Mouse (Mus musculus) neural tube, embryonic 14.5 days (tissue): ENCODE measurements around the gene Rps18. TPM values are rescaled to one million over a fixed set of nuclear protein-coding genes. Genes with fewer than 3 reads are reported as not detected.
A peak's percentile ranks its signal among the peaks of the same experiment; 100 is the strongest.
"Not testable (repeated sequence)": the region's sequence is repeated elsewhere in the genome, so short reads cannot be mapped to it uniquely, and the experiment has no call there.

Experiments
- ATAC-seq: fragments of 200-750 bp; cut with Nextera tagmentation; 2 replicates; pipeline ENCODE4 v1.8.0; 2017; ENCODE audit warnings: low read depth, mild to moderate bottlenecking, moderate TSS enrichment, moderate library complexity
- H3K27ac ChIP-seq: fragments of 300-500 bp; sonication (generic); 2 replicates; pipeline ENCODE4 v1.5.1; 2014; ENCODE audit warnings: low read depth, mild to moderate bottlenecking, control low read depth, low read length, moderate library complexity, mixed read lengths
- H3K27me3 ChIP-seq: fragments of 300-500 bp; sonication (generic); 2 replicates; pipeline ENCODE4 v1.6.1; 2014; ENCODE audit warnings: low read length; ENCODE audit not compliant: control insufficient read depth, insufficient read depth
- H3K36me3 ChIP-seq: fragments of 300-500 bp; sonication (generic); 2 replicates; pipeline ENCODE4 v1.6.1; 2014; ENCODE audit warnings: low read length, mixed read lengths; ENCODE audit not compliant: control insufficient read depth, insufficient read depth
- H3K4me1 ChIP-seq: fragments of 300-500 bp; sonication (generic); 2 replicates; pipeline ENCODE4 v1.6.1; 2014; ENCODE audit warnings: low read length; ENCODE audit not compliant: control insufficient read depth, insufficient read depth
- H3K4me2 ChIP-seq: fragments of 300-500 bp; sonication (generic); 2 replicates; pipeline ENCODE4 v1.6.1; 2014; ENCODE audit warnings: mild to moderate bottlenecking, low read depth, low read length, control low read depth
- H3K4me3 ChIP-seq: fragments of 300-500 bp; sonication (generic); 2 replicates; pipeline ENCODE4 v1.5.1; 2014; ENCODE audit warnings: low read depth, low read length, control low read depth, mixed read lengths
- H3K9ac ChIP-seq: fragments of 300-500 bp; sonication (generic); replicated peaks from 2 replicates; pipeline ENCODE4 v1.6.1; 2014; ENCODE audit warnings: low read depth, mild to moderate bottlenecking, control low read depth, low read length, mixed read lengths
- H3K9me3 ChIP-seq: fragments of 300-500 bp; sonication (generic); 2 replicates; pipeline ENCODE4 v1.6.1; 2016; ENCODE audit warnings: low read length; ENCODE audit not compliant: control insufficient read depth
- WGBS: fragments of 180-500 bp; shearing (Covaris S2); extraction: QIAGEN DNeasy Blood & Tissue Kit; methylation state at CpG from one replicate; pipeline ENCODE4 v1.1.7; 2014; 5-methylcytosine and 5-hydroxymethylcytosine counted together
- polyA plus RNA-seq: library from polyadenylated mRNA; unstranded; fragments of >200 nt; fragmentation: Nextera tagmentation; extraction: Ambion mirVana; gene quantifications from 2 replicates; pipeline ENCODE4 v1.2.1, GENCODE M21; 2014

Gene Rps18
- polyA plus RNA-seq, 1 experiment from 2014 or later = 825 TPM

GRCm38 (mm10) chr17:33908331-33909076 is 47.3 kb downstream of the Rps18 start:
- ATAC-seq = peak; percentile 13
- H3K4me3 ChIP-seq = peak overlapping the region; percentile 83
- peaks cover 14% of the 10 kb centered on the region; the same call in 1 of the 2 replicates for H3K4me1 ChIP-seq
- H3K27me3 ChIP-seq = no peaks in the 10 kb centered on the region
- peaks cover 19% of the 10 kb centered on the region for H3K36me3 ChIP-seq
- H3K27ac ChIP-seq = peak overlapping the region; percentile 78
- H3K4me2 ChIP-seq = peak overlapping the region; percentile 58
- no peaks in the 10 kb centered on the region for H3K9me3 ChIP-seq
- under 1% methylated on average over 43 of the region's 44 CpGs for WGBS
- peak overlapping the region; percentile 84 for H3K9ac ChIP-seq

- H3K4me3 ChIP-seq, H3K9ac ChIP-seq, ATAC-seq, H3K4me1 ChIP-seq, H3K36me3 ChIP-seq, H3K9me3 ChIP-seq, H3K4me2 ChIP-seq, H3K27ac ChIP-seq, H3K27me3 ChIP-seq: not testable (repeated sequence)
- WGBS = 33% methylated on average over 3 of the region's 4 CpGs
These were observed 51.0 kb downstream of the Rps18 start, which contains the start of gene Platr17 for GRCm38 (mm10) chr17:33904835-33905234. Platr17 (plus strand) TSS chr17:33905135.

- not testable (repeated sequence) for H3K9me3 ChIP-seq, H3K36me3 ChIP-seq, H3K4me2 ChIP-seq, H3K4me1 ChIP-seq, H3K4me3 ChIP-seq, H3K9ac ChIP-seq, H3K27me3 ChIP-seq, H3K27ac ChIP-seq, ATAC-seq
- 74% methylated on average over 6 of the region's 6 CpGs for WGBS
These were observed 51.7 kb downstream of the Rps18 start for GRCm38 (mm10) chr17:33903911-33904651.

- H3K4me2 ChIP-seq = no peak overlapping the region
- no peaks in the 10 kb centered on the region for H3K36me3 ChIP-seq
- no peaks in the 10 kb centered on the region for H3K27me3 ChIP-seq
- H3K9ac ChIP-seq = no peak overlapping the region
- H3K9me3 ChIP-seq = no peaks in the 10 kb centered on the region
- 90% methylated on average over 7 of the region's 7 CpGs for WGBS
- no peaks in the 10 kb centered on the region for H3K4me1 ChIP-seq
- no peak for ATAC-seq
- no peak overlapping the region for H3K4me3 ChIP-seq
- no peak overlapping the region for H3K27ac ChIP-seq
These were observed 53.3 kb downstream of the Rps18 start for GRCm38 (mm10) chr17:33902491-33902890.

GRCm38 (mm10) chr17:33902079-33902478 is 53.7 kb downstream of the Rps18 start:
- Histone ChIP-seq H3K9me3 (no peaks in the 10 kb centered on the region), H3K9ac (no peak overlapping the region), H3K4me2 (no peak overlapping the region), H3K27ac (no peak overlapping the region), H3K36me3 (no peaks in the 10 kb centered on the region), H3K4me3 (no peak overlapping the region), H3K27me3 (no peaks in the 10 kb centered on the region), H3K4me1 (no peaks in the 10 kb centered on the region)
- 51% methylated on average over 4 of the region's 4 CpGs for WGBS
- no peak for ATAC-seq

Other genes with a start within 250 kb of the Rps18 start
- gene March2, start 237.3 kb downstream of the Rps18 start, polyA plus RNA-seq = 69.1 and 73.5 TPM in 2 replicates
- gene Rab11b, start 195.5 kb downstream of the Rps18 start, polyA plus RNA-seq = 449 and 532 TPM in 2 replicates
- 9.7 and 20.6 TPM in 2 replicates for gene Angptl4, start 174.2 kb downstream of the Rps18 start, polyA plus RNA-seq
- gene Kank3, start 145.5 kb downstream of the Rps18 start, polyA plus RNA-seq = 40.1 and 42.1 TPM in 2 replicates
- 550 and 584 TPM in 2 replicates for gene Rps28, start 131.4 kb downstream of the Rps18 start, polyA plus RNA-seq
- gene Ndufa7, start 131.4 kb downstream of the Rps18 start, polyA plus RNA-seq = 529 and 591 TPM in 2 replicates
- 52.1 and 54.1 TPM in 2 replicates for gene Cd320, start 112.9 kb downstream of the Rps18 start, polyA plus RNA-seq
- not detected in 2 replicates for gene Gm7029, start 82.2 kb downstream of the Rps18 start, polyA plus RNA-seq
- gene Kifc1, start 65.3 kb downstream of the Rps18 start, polyA plus RNA-seq = 1.1 and 1.6 TPM in 2 replicates
- 0.70 and 0.79 TPM in 2 replicates for gene Platr17, start 50.9 kb downstream of the Rps18 start, polyA plus RNA-seq
- 46.0 and 54.1 TPM in 2 replicates for gene Daxx, start 46.6 kb downstream of the Rps18 start, polyA plus RNA-seq
- 35.7 and 36.2 TPM in 2 replicates for gene Tapbp, start 40.1 kb downstream of the Rps18 start, polyA plus RNA-seq
- 6.5 and 8.9 TPM in 2 replicates for gene Zbtb22, start 40.1 kb downstream of the Rps18 start, polyA plus RNA-seq
- 48.8 and 51.3 TPM in 2 replicates for gene Rgl2, start 26.5 kb downstream of the Rps18 start, polyA plus RNA-seq
- gene Pfdn6, start 15.7 kb downstream of the Rps18 start, polyA plus RNA-seq = 168 TPM in 2 replicates
- 18.9 TPM in 2 replicates for gene Wdr46, start 15.3 kb downstream of the Rps18 start, polyA plus RNA-seq
- 6.2 and 8.9 TPM in 2 replicates for gene B3galt4, start 4.5 kb downstream of the Rps18 start, polyA plus RNA-seq
- gene Vps52, start 189 bp downstream of the Rps18 start, polyA plus RNA-seq = 57.9 and 59.9 TPM in 2 replicates
- 8.6 and 10.9 TPM in 2 replicates for gene H2-K1, start 44.3 kb upstream of the Rps18 start, polyA plus RNA-seq
- gene Ring1, start 68.7 kb upstream of the Rps18 start, polyA plus RNA-seq = 5.6 and 7.3 TPM in 2 replicates
- gene H2-Ke6, start 72.1 kb upstream of the Rps18 start, polyA plus RNA-seq = 70.1 and 72.1 TPM in 2 replicates
- 77.9 and 90.8 TPM in 2 replicates for gene Slc39a7, start 75.7 kb upstream of the Rps18 start, polyA plus RNA-seq
- gene Rxrb, start 75.8 kb upstream of the Rps18 start, polyA plus RNA-seq = 29.1 and 30.8 TPM in 2 replicates
- gene Col11a2, start 83.4 kb upstream of the Rps18 start, polyA plus RNA-seq = 3.6 and 4.5 TPM in 2 replicates
- not detected in 2 replicates for gene H2-Oa, start 136.3 kb upstream of the Rps18 start, polyA plus RNA-seq
- gene H2-DMa, start 163.5 kb upstream of the Rps18 start, polyA plus RNA-seq = 19.1 and 20.7 TPM in 2 replicates
- gene Brd2, start 166.6 kb upstream of the Rps18 start, polyA plus RNA-seq = 109 and 160 TPM in 2 replicates
- 0.16 and 0.18 TPM in 2 replicates for gene H2-DMb2, start 187.3 kb upstream of the Rps18 start, polyA plus RNA-seq
- 0.33 and 0.43 TPM in 2 replicates for gene H2-DMb1, start 197.1 kb upstream of the Rps18 start, polyA plus RNA-seq
- 0.68 and 2.0 TPM in 2 replicates for gene Tap1, start 231.6 kb upstream of the Rps18 start, polyA plus RNA-seq
- gene Psmb9, start 231.8 kb upstream of the Rps18 start, polyA plus RNA-seq = 0.63 and 1.3 TPM in 2 replicates
- 0.76 and 3.5 TPM in 2 replicates for gene Psmb8, start 241.7 kb upstream of the Rps18 start, polyA plus RNA-seq
- 0.70 and 0.90 TPM in 2 replicates for gene Tap2, start 247.5 kb upstream of the Rps18 start, polyA plus RNA-seq